Mouse (Mus musculus) liver, embryonic 12.5 days (tissue): Measurements from ENCODE around the gene Haao. TPM values are rescaled to one million over a fixed set of nuclear protein-coding genes. Genes with fewer than 3 reads are reported as not detected.

ENCODE experiments used
- polyA plus RNA-seq: library from polyadenylated mRNA; unstranded; fragments of >200 nt; fragmentation: Nextera tagmentation; extraction: Ambion mirVana; gene quantifications from 2 replicates; pipeline ENCODE4 v1.2.1, GENCODE M21; 2016

Gene Haao
- polyA plus RNA-seq, 1 experiment from 2014 or later = 7.7 TPM

Other genes with a start within 250 kb of the Haao start
- 0.06 and 0.17 TPM in 2 replicates for gene Kcng3, start 216.1 kb downstream of the Haao start, polyA plus RNA-seq
- gene Mta3, start 141.8 kb downstream of the Haao start, polyA plus RNA-seq = 60.2 and 66.4 TPM in 2 replicates